Mouse (Mus musculus) brain, embryonic 14.5 days (tissue): ENCODE measurements around the gene Ppil6. TPM values are rescaled to one million over a fixed set of nuclear protein-coding genes. Genes with fewer than 3 reads are reported as not detected.
A peak's percentile ranks its signal among the peaks of the same experiment; 100 is the strongest.

ENCODE experiments used
- DNase-seq: peaks from one replicate; pipeline ENCODE4 v3.0.0-alpha.2; 2011; ENCODE audit warnings: low read depth
- CTCF ChIP-seq: fragments of 200-500 bp; IDR thresholded peaks from 2 replicates; pipeline ENCODE4 v1.5.1; 2012; ENCODE audit warnings: inconsistent platforms, mild to moderate bottlenecking, moderate library complexity, borderline replicate concordance; ENCODE audit not compliant: insufficient read depth, insufficient read length; ENCODE audit errors: extremely low read depth
- POLR2A ChIP-seq: fragments of 200-500 bp; IDR thresholded peaks from 2 replicates; pipeline ENCODE4 v1.6.1; 2012; ENCODE audit warnings: mild to moderate bottlenecking, inconsistent platforms, borderline replicate concordance; ENCODE audit not compliant: poor library complexity, insufficient read depth, insufficient read length, severe bottlenecking; ENCODE audit errors: extremely low read depth
- polyA plus RNA-seq: library from polyadenylated mRNA; depleted of rRNA; stranded (reverse); fragments of >200 nt; gene quantifications from 2 replicates; pipeline ENCODE4 v1.2.3, GENCODE M21; 2012; rRNA removed

Gene Ppil6
- polyA plus RNA-seq, 1 experiment, result 2.1 TPM

DNA sequence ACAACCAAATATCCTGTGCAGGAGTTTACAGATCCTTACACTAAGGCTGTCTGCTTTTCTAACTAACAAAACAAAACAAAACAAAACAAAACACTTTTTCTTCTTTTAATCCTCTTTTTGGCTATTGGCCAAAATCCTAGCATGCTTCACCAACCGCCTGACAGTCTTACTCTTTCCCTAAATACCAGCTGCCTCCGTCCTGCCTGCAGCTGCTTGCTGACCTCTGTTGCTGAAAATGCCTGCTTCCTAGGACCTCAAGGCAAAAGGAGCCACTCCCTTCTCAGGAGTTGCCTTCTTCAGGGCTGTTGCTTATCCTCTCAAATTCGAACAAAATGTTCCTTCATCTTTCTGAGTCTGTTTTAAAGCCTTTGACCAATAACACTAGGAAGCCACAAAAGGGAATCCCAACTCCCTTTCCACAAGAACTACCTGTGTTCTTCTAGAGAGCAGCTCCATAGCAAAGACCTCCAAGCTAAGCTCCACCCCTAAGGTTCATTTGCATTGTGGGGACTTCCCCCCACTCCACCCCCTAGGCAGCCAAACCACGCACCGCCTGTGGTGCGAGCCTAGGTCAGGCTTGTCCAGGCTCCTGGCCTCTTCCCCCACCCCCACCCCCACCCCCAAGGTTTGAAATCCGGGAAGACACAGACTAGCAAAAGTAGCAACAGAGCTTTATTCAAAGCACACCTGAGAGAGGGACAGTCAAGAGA lies 54.4 kb downstream of the Ppil6 start:
- peak; percentile 75 for DNase-seq
- TF ChIP-seq POLR2A (no peak), CTCF (no peak)

- no peak for DNase-seq
- TF ChIP-seq CTCF, result no peak
- no peak for TF ChIP-seq POLR2A
These were observed 55.1 kb downstream of the Ppil6 start for GRCm38 (mm10) chr10:41545224-41545755.

DNA sequence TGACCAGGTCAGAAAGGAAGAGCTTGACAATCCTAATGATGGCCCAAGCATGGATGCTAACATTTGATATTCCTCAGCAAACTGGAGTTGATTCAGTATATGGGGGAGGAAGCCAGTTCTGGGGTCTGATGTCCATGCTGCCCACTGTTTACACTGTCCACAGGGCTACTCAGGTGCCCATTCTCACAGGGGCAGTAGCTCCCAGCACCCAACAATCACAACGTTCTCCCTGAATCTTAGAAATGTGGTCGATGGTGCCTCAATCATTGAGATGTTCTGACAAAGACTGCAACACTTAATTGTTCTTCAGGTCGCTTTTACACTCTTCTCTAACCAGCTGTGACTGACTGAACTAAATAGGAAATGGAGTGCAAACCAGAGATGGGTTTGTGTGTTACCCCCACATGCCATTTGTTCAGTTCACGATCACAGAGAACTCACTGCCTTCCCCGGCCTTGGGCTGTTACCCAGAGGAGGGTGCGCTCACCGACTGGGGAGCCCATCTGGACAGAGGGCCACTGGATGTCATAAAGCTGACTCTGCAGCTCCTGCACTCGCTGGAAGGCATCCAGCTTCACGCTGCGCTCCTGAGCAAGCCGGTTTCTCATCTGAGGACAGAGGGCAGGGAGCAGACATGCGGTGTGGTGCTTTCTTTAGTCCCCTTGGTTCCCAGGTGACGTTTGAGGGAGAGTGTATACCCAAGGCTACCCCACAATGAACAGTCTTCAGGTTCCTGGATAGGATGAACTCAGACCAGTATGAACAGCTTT lies 56.3 kb downstream of the Ppil6 start:
- no peak for TF ChIP-seq CTCF
- no peak for DNase-seq

DNA sequence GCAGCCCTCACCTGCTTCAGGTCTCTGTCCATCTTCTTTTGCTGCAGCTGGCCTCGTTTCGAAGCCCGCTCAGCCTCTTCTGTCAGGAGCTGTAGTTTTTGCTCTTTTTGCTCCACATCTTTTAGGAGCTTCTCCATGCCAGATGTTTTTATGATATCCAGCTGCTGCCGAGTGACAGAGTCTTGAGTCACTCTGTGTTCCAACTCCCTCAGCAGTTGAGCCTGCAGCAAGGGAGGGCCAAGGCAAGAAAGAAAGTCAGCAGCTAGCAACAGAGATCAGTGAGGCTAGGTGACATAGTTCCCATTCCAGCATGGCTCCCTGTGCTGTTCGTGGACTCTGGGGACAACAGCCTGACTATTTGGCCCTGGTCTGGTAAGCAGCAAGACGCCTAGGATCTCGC lies 60.5 kb downstream of the Ppil6 start:
- TF ChIP-seq CTCF (no peak), POLR2A (no peak)
- no peak for DNase-seq

GRCm38 (mm10) chr10:41552319-41552718 lies 62.1 kb downstream of the Ppil6 start:
- TF ChIP-seq CTCF (no peak), POLR2A (no peak)
- DNase-seq, result peak; percentile 33

- no peak for TF ChIP-seq POLR2A
- TF ChIP-seq CTCF, result no peak
- DNase-seq, result peak; percentile 50
These were observed 62.8 kb downstream of the Ppil6 start for GRCm38 (mm10) chr10:41552847-41553589.

DNA sequence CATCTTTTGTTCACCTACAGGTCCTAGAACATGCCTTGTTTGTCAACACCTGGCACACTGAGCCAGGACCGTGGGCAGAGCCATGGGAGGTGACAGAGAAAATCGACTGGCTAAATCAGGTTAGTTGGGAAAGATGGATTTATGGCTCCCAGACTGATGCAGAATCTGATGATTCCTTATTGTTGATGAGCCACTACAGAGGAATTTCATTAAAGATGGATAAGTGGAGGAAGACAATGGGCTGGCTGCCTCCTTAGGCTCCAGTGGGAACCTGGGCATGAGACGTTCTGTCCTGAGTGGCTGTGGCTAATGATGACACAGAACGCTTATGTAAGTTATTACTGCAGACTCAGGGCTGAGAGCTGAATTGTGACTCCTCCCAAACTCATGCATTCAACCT lies 63.5 kb downstream of the Ppil6 start:
- no peak for DNase-seq
- TF ChIP-seq POLR2A, result no peak
- TF ChIP-seq CTCF, result no peak

- TF ChIP-seq POLR2A, result no peak
- no peak for TF ChIP-seq CTCF
- DNase-seq, result no peak
These were observed 64.8 kb downstream of the Ppil6 start for GRCm38 (mm10) chr10:41555081-41555480.

- TF ChIP-seq CTCF (no peak), POLR2A (no peak)
- no peak for DNase-seq
These were observed 68.2 kb downstream of the Ppil6 start for GRCm38 (mm10) chr10:41558401-41558800.

DNA sequence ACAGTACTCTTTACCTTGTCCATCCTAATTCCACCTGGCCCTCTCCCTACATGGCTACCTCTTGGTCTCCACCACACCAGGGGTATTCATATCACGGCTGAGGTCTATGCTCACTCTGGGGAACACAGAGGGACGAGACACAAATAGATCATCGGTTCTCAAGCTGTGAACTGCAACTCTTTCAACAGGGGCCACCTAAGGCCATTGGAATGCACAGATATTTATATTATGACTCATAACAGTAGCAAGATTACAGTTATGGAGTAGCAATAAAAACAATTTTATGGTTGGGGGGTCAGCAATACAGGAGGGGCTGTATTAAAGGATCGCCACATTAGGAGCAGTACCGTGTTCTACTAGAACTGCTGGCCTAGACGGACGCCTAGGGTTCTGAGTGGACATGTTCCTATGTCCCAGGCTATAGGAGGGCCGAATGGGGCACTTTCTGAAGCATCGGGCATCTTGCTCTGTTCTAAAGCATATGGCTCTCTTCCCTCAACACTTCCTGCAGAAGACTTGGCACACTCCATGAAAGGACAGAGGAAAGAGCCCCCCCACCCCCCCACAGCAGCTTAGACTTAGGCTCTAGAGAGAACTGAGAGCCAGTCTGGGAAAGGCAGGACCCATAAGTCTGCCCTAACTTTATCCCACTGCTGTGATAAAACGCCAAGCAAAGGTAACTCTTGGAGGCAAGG lies 71.6 kb downstream of the Ppil6 start:
- DNase-seq, result no peak
- no peak for TF ChIP-seq POLR2A
- TF ChIP-seq CTCF, result no peak

Other genes with a start within 250 kb of the Ppil6 start
- gene Fig4, start 187.2 kb upstream of the Ppil6 start, polyA plus RNA-seq, result 15.8 and 19.4 TPM in 2 replicates
- 0.09 and 0.25 TPM in 2 replicates for gene Ak9, start 186.5 kb upstream of the Ppil6 start, polyA plus RNA-seq
- 23.0 and 23.1 TPM in 2 replicates for gene Zbtb24, start 40.1 kb upstream of the Ppil6 start, polyA plus RNA-seq
- 34.2 and 44.8 TPM in 2 replicates for gene Mical1, start 14.1 kb upstream of the Ppil6 start, polyA plus RNA-seq
- 41.5 and 52.2 TPM in 2 replicates for gene Smpd2, start 70 bp upstream of the Ppil6 start, polyA plus RNA-seq
- 57.1 and 58.2 TPM in 2 replicates for gene Cd164, start 29.0 kb downstream of the Ppil6 start, polyA plus RNA-seq
- 1.1 and 2.5 TPM in 2 replicates for gene Ccdc162, start 226.2 kb downstream of the Ppil6 start, polyA plus RNA-seq